Mouse (Mus musculus) stomach, embryonic 16.5 days (tissue): ENCODE data around the gene Pramef12. TPM values are rescaled to one million over a fixed set of nuclear protein-coding genes. Genes with fewer than 3 reads are reported as not detected.
A peak's percentile ranks its signal among the peaks of the same experiment; 100 is the strongest.
"Not testable (repeated sequence)": the region's sequence is repeated elsewhere in the genome, so short reads cannot be mapped to it uniquely, and the experiment has no call there.

Experiments used
- ATAC-seq: fragments of 200-750 bp; cut with Nextera tagmentation; 2 replicates; pipeline ENCODE4 v1.8.0; 2017; ENCODE audit warnings: moderate number of reproducible peaks, moderate TSS enrichment; ENCODE audit not compliant: insufficient read depth, low FRiP score
- H3K27ac ChIP-seq: fragments of 300-500 bp; sonication (generic); 2 replicates; pipeline ENCODE4 v1.5.1; 2014; ENCODE audit warnings: low read length
- H3K27me3 ChIP-seq: fragments of 300-500 bp; sonication (generic); 2 replicates; pipeline ENCODE4 v1.6.1; 2014; ENCODE audit warnings: low read length, control low read depth, mixed read lengths; ENCODE audit not compliant: control insufficient read depth, insufficient read depth
- H3K36me3 ChIP-seq: fragments of 300-500 bp; sonication (generic); 2 replicates; pipeline ENCODE4 v1.6.1; 2014; ENCODE audit warnings: low read length; ENCODE audit not compliant: control insufficient read depth, insufficient read depth
- H3K4me1 ChIP-seq: fragments of 300-500 bp; sonication (generic); 2 replicates; pipeline ENCODE4 v1.6.1; 2014; ENCODE audit warnings: low read length, control low read depth, mixed read lengths; ENCODE audit not compliant: control insufficient read depth, insufficient read depth
- H3K4me2 ChIP-seq: fragments of 300-500 bp; sonication (generic); 2 replicates; pipeline ENCODE4 v1.6.1; 2014; ENCODE audit warnings: low read depth, low read length, mixed read lengths
- H3K4me3 ChIP-seq: fragments of 300-500 bp; sonication (generic); replicated peaks from 2 replicates; pipeline ENCODE4 v1.5.1; 2014; ENCODE audit warnings: mild to moderate bottlenecking, low read length
- H3K9ac ChIP-seq: fragments of 300-500 bp; sonication (generic); 2 replicates; pipeline ENCODE4 v1.6.1; 2014; ENCODE audit warnings: low read length
- H3K9me3 ChIP-seq: fragments of 300-500 bp; sonication (generic); replicated peaks from 2 replicates; pipeline ENCODE4 v1.6.1; 2016; ENCODE audit warnings: low read length, control low read depth; ENCODE audit not compliant: control insufficient read depth
- WGBS: fragments of 180-500 bp; shearing (Covaris S2); extraction: QIAGEN DNeasy Blood & Tissue Kit; methylation state at CpG from one replicate; pipeline ENCODE4 v1.1.7; 2014; 5-methylcytosine and 5-hydroxymethylcytosine counted together
- polyA plus RNA-seq: library from polyadenylated mRNA; unstranded; fragments of >200 nt; fragmentation: Nextera tagmentation; extraction: Ambion mirVana; gene quantifications from 2 replicates; pipeline ENCODE4 v1.2.1, GENCODE M21; 2015

Pramef12 gene
- polyA plus RNA-seq, 1 experiment from 2014 or later, result not detected

GRCm38 (mm10) chr4:144420644-144421043, 12.4 kb upstream of the Pramef12 start:
- no peaks in the 10 kb centered on the region for H3K9me3 ChIP-seq
- no peaks in the 10 kb centered on the region for H3K4me1 ChIP-seq
- no peak overlapping the region for H3K4me3 ChIP-seq
- no peak overlapping the region for H3K9ac ChIP-seq
- no peaks in the 10 kb centered on the region for H3K36me3 ChIP-seq
- no peak overlapping the region for H3K4me2 ChIP-seq
- H3K27ac ChIP-seq, result no peak overlapping the region
- no peak for ATAC-seq
- H3K27me3 ChIP-seq, result no peaks in the 10 kb centered on the region

GRCm38 (mm10) chr4:144406261-144406660, 2.0 kb downstream of the Pramef12 start:
- H3K9me3 ChIP-seq, result no peaks in the 10 kb centered on the region
- no peak overlapping the region for H3K4me3 ChIP-seq
- no peak overlapping the region for H3K27ac ChIP-seq
- H3K36me3 ChIP-seq, result no peaks in the 10 kb centered on the region
- H3K4me2 ChIP-seq, result no peak overlapping the region
- whole genome bisulfite sequencing, result 66% methylated on average over 3 of the region's 3 CpGs
- peaks cover 3% of the 10 kb centered on the region; the same call in 1 of the 2 replicates for H3K4me1 ChIP-seq
- no peak overlapping the region for H3K9ac ChIP-seq
- no peaks in the 10 kb centered on the region for H3K27me3 ChIP-seq
- no peak for ATAC-seq

- peak overlapping the region; percentile 41 for H3K4me3 ChIP-seq
- no peaks in the 10 kb centered on the region for H3K36me3 ChIP-seq
- no peaks in the 10 kb centered on the region for H3K27me3 ChIP-seq
- H3K9me3 ChIP-seq, result no peaks in the 10 kb centered on the region
- H3K4me1 ChIP-seq, result peaks cover 3% of the 10 kb centered on the region; the same call in 1 of the 2 replicates
- H3K4me2 ChIP-seq, result peak overlapping the region; percentile 56
- WGBS, result 4% methylated on average over 17 of the region's 17 CpGs
- ATAC-seq, result peak; percentile 92
- peak overlapping the region; percentile 78 for H3K27ac ChIP-seq
- H3K9ac ChIP-seq, result peak overlapping the region; percentile 65
These were observed 3.7 kb downstream of the Pramef12 start for GRCm38 (mm10) chr4:144404456-144405086.

GRCm38 (mm10) chr4:144402712-144403111, 5.6 kb downstream of the Pramef12 start:
- no peaks in the 10 kb centered on the region for H3K27me3 ChIP-seq
- no peak overlapping the region for H3K4me3 ChIP-seq
- WGBS, result 21% methylated on average over 4 of the region's 4 CpGs
- no peaks in the 10 kb centered on the region for H3K36me3 ChIP-seq
- no peaks in the 10 kb centered on the region for H3K9me3 ChIP-seq
- no peak for ATAC-seq
- no peak overlapping the region for H3K27ac ChIP-seq
- H3K9ac ChIP-seq, result no peak overlapping the region
- no peak overlapping the region for H3K4me2 ChIP-seq
- H3K4me1 ChIP-seq, result peaks cover 3% of the 10 kb centered on the region; the same call in 1 of the 2 replicates

GRCm38 (mm10) chr4:144396316-144396715, 11.9 kb downstream of the Pramef12 start:
- H3K9me3 ChIP-seq, result no peaks in the 10 kb centered on the region
- no peaks in the 10 kb centered on the region for H3K4me1 ChIP-seq
- 41% methylated on average over 3 of the region's 3 CpGs for WGBS
- H3K9ac ChIP-seq, result no peak overlapping the region
- H3K27me3 ChIP-seq, result no peaks in the 10 kb centered on the region
- H3K36me3 ChIP-seq, result no peaks in the 10 kb centered on the region
- no peak overlapping the region for H3K4me3 ChIP-seq
- H3K4me2 ChIP-seq, result no peak overlapping the region
- no peak overlapping the region for H3K27ac ChIP-seq
- ATAC-seq, result no peak

- Histone ChIP-seq H3K9ac (no peak within 1 kb of the TSS), H3K9me3 (no peaks in the 10 kb centered on the region), H3K4me2 (no peak within 1 kb of the TSS), H3K27me3 (no peaks in the 10 kb centered on the region), H3K4me1 (no peaks in the 10 kb centered on the region), H3K36me3 (no peaks in the 10 kb centered on the region), H3K27ac (no peak within 1 kb of the TSS), H3K4me3 (no peak within 1 kb of the TSS)
- 59% methylated on average over 2 of the region's 2 CpGs for WGBS
- no peak for ATAC-seq
These were observed 30.4 kb downstream of the Pramef12 start, which contains the start of gene Pramef20 for GRCm38 (mm10) chr4:144377911-144378310. Gene Pramef20 (minus strand): TSS chr4:144377933.

GRCm38 (mm10) chr4:144357642-144358041, 50.6 kb downstream of the Pramef12 start, which contains the start of gene Gm13119:
Gene Gm13119 (plus strand): TSS chr4:144357942.
- H3K27ac ChIP-seq, ATAC-seq, H3K36me3 ChIP-seq, H3K27me3 ChIP-seq, H3K4me1 ChIP-seq, H3K9ac ChIP-seq, H3K9me3 ChIP-seq, H3K4me3 ChIP-seq, H3K4me2 ChIP-seq: not testable (repeated sequence)
- 86% methylated on average over 3 of the region's 3 CpGs for WGBS

Other genes with a start within 250 kb of the Pramef12 start
- gene Oog3, start 245.8 kb downstream of the Pramef12 start, polyA plus RNA-seq, result not detected in 2 replicates
- gene Oog2, start 217.7 kb downstream of the Pramef12 start, polyA plus RNA-seq, result not detected in 2 replicates
- gene C87977, start 195.1 kb downstream of the Pramef12 start, polyA plus RNA-seq, result not detected in 2 replicates
- not detected in 2 replicates for gene Pramel5, start 128.0 kb downstream of the Pramef12 start, polyA plus RNA-seq
- gene Gm13128, start 78.2 kb downstream of the Pramef12 start, polyA plus RNA-seq, result not detected in 2 replicates
- not detected in 2 replicates for gene Gm13119, start 50.5 kb downstream of the Pramef12 start, polyA plus RNA-seq
- not detected in 2 replicates for gene Pramef20, start 30.5 kb downstream of the Pramef12 start, polyA plus RNA-seq
- gene 1700012P22Rik, start 30.3 kb upstream of the Pramef12 start, polyA plus RNA-seq, result not detected in 2 replicates
- not detected in 2 replicates for gene Gm9944, start 44.9 kb upstream of the Pramef12 start, polyA plus RNA-seq
- not detected in 2 replicates for gene Aadacl3, start 55.3 kb upstream of the Pramef12 start, polyA plus RNA-seq
- gene 9430007A20Rik, start 111.4 kb upstream of the Pramef12 start, polyA plus RNA-seq, result not detected in 2 replicates
- not detected in 2 replicates for gene Gm13124, start 156.7 kb upstream of the Pramef12 start, polyA plus RNA-seq
- gene Aadacl4, start 205.2 kb upstream of the Pramef12 start, polyA plus RNA-seq, result not detected in 2 replicates